Mouse (Mus musculus): ENCODE results near the gene Diexf. TPM values are rescaled to one million over a fixed set of nuclear protein-coding genes. Genes with fewer than 3 reads are reported as not detected.

Diexf gene
- polyA plus RNA-seq, 2 experiments = 2.7 to 8.5 TPM

DNA sequence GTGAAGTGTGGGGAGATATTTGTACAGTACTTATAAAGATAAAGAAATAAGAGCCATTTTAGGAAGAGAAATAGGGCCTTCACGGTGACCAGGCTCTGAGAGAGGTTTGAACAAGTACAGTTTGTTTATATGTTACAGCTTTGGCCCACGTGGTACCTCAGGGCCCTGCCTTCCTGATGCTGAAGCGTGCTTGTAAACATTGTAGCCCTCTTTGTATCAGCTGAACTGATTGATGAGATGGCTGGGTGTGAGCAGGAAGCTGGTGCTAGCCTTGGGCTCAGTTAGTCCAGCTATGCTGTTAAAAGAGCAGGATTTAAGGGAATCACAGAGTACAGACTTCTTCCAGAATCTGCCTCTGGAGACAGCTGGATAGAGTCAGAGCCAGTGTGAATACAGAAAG, 29.1 kb upstream of the Diexf start:
- peaks cover 2% of the 10 kb centered on the region for H3K27me3 ChIP-seq (ENCODE audit: control insufficient read depth, insufficient read depth, low read length)
- 26% methylated on average over 3 of the region's 3 CpGs for WGBS (ENCODE audit: insufficient replicate concordance)
- TF ChIP-seq EP300 (IDR thresholded peaks at IDR 0.05; ENCODE audit: low read depth) = no peak
- no peak for TF ChIP-seq CTCF (IDR thresholded peaks at IDR 0.05; ENCODE audit: low read depth)
- no peak overlapping the region for H3K4me2 ChIP-seq (ENCODE audit: low read depth)
- no peak overlapping the region for H3K9ac ChIP-seq (replicated peaks)
- ATAC-seq (ENCODE audit: insufficient read depth) = no peak
- H3K4me1 ChIP-seq (replicated peaks; ENCODE audit: control insufficient read depth in 2 of 2, insufficient read depth in 2 of 2, low read length in 1 of 2) = peaks cover 3 to 30% of the 10 kb centered on the region in 2 experiments; a peak in 3 of 4 replicates
- no peaks in the 10 kb centered on the region for H3K9me3 ChIP-seq (ENCODE audit: control insufficient read depth, low read length)
- DNase-seq (ENCODE audit: low read depth in 3 of 3, low spot score in 3 of 3) = no peak
- no peak overlapping the region for H3K27ac ChIP-seq
- no peak overlapping the region for H3K4me3 ChIP-seq (ENCODE audit: insufficient read depth in 1 of 2, low read depth in 2 of 2, low read length in 2 of 2)
- H3K36me3 ChIP-seq (replicated peaks; ENCODE audit: control insufficient read depth, insufficient read depth, low read depth) = no peaks in the 10 kb centered on the region

- WGBS (ENCODE audit: insufficient replicate concordance) = 64% methylated on average over 8 of the region's 8 CpGs
- no peak for TF ChIP-seq EP300 (IDR thresholded peaks at IDR 0.05; ENCODE audit: low read depth)
- no peak for TF ChIP-seq CTCF (IDR thresholded peaks at IDR 0.05; ENCODE audit: low read depth)
- ATAC-seq (ENCODE audit: insufficient read depth) = no peak
- Histone ChIP-seq H3K9me3 (ENCODE audit: control insufficient read depth, low read length) (no peaks in the 10 kb centered on the region), H3K27me3 (ENCODE audit: control insufficient read depth, insufficient read depth, low read length) (peaks cover 16% of the 10 kb centered on the region), H3K9ac (replicated peaks) (no peak overlapping the region), H3K36me3 (replicated peaks; ENCODE audit: control insufficient read depth, insufficient read depth, low read depth) (no peaks in the 10 kb centered on the region), H3K4me3 (ENCODE audit: insufficient read depth in 1 of 2, low read depth in 2 of 2, low read length in 2 of 2) (no peak overlapping the region), H3K27ac (no peak overlapping the region), H3K4me1 (replicated peaks; ENCODE audit: control insufficient read depth in 2 of 2, insufficient read depth in 2 of 2, low read length in 1 of 2) (peaks cover 3 to 30% of the 10 kb centered on the region in 2 experiments; a peak in 3 of 4 replicates), H3K4me2 (ENCODE audit: low read depth) (no peak overlapping the region)
- no peak for DNase-seq (ENCODE audit: low read depth in 3 of 3, low spot score in 3 of 3)
Observed at GRCm38 (mm10) chr1:193157111-193157492, 27.0 kb upstream of the Diexf start.

DNA sequence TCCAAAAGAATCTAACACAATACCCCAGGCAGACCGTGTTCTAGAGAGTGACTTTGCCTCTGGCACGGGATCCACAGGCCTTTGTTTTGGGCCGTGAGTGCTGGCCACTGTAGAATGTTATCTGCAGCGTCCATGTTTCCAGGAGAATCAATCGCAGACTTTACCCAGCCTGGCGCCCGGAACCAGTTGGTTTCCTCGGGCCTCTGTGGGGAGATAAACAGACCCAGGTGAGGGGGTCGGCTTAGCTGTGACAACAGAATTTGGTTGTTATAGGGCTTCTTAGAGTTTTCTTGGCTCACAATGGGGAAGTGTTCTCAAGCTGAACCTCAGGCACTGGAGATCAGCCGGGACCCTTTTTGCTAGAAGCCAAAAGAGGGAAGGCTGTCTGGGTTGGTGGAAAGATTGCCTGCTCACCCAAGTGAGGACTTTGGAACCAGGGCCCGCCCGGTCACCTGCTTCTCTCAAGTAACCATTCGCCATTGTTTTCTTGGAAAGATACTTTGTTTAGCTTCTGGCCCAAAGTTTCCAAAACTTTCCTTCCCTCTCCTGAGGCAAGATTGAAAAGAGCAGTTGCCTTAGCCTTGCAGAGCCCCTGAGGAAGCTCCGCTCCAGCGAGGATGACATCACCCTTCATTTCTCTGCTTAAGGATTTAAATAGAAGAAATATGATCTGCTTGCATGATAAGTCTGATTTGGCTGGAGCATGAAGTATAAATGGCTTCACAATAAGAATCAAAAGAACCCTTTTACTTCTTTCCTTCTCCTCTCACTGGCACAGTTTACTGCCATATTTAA, 26.4 kb upstream of the Diexf start:
- DNase-seq (ENCODE audit: low read depth in 3 of 3, low spot score in 3 of 3) = no peak

DNA sequence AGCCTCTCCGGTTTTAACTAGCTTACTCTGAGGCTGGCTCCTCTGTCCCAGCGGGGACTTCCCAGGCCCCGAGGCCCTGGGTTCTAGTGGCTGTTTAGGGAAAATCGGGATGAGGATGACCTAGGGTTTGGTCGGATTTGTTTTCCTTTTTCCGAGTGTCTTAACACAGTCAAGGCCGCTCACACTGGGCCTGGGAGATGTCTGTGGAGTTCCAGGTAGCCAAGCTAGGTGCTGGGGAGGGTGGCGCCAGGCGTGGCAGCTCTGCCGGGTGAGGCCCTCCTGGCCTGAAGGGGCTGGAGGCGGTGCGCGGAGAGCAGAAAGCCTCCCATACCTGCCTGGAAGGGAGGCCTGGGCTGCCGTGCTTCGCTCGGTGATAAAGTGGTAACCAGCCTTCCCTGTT, 23.5 kb upstream of the Diexf start:
- no peak overlapping the region for H3K9ac ChIP-seq (replicated peaks)
- H3K4me1 ChIP-seq (replicated peaks; ENCODE audit: control insufficient read depth in 2 of 2, insufficient read depth in 2 of 2, low read length in 1 of 2) = peaks cover 0 to 13% of the 10 kb centered on the region in 2 experiments; a peak in 1 of 4 replicates
- no peaks in the 10 kb centered on the region for H3K9me3 ChIP-seq (ENCODE audit: control insufficient read depth, low read length)
- peaks cover 20% of the 10 kb centered on the region for H3K27me3 ChIP-seq (ENCODE audit: control insufficient read depth, insufficient read depth, low read length)
- 51% methylated on average over 16 of the region's 16 CpGs for WGBS (ENCODE audit: insufficient replicate concordance)
- DNase-seq (ENCODE audit: low read depth in 3 of 3, low spot score in 3 of 3) (no peak), ATAC-seq (ENCODE audit: insufficient read depth) (no peak)
- TF ChIP-seq EP300 (IDR thresholded peaks at IDR 0.05; ENCODE audit: low read depth) (no peak), CTCF (IDR thresholded peaks at IDR 0.05; ENCODE audit: low read depth) (no peak)
- no peaks in the 10 kb centered on the region for H3K36me3 ChIP-seq (replicated peaks; ENCODE audit: control insufficient read depth, insufficient read depth, low read depth)
- H3K27ac ChIP-seq = no peak overlapping the region
- peak overlapping the region; percentile 13 to 21; a peak in 3 of 4 replicates for H3K4me3 ChIP-seq (ENCODE audit: insufficient read depth in 1 of 2, low read depth in 2 of 2, low read length in 2 of 2)
- H3K4me2 ChIP-seq (ENCODE audit: low read depth) = peak overlapping the region; percentile 42

More for the DNA sequence above, 26.4 kb upstream of the Diexf start:
- 27% methylated on average over 15 of the region's 15 CpGs for WGBS (ENCODE audit: insufficient replicate concordance)
- H3K4me3 ChIP-seq (ENCODE audit: insufficient read depth in 1 of 2, low read depth in 2 of 2, low read length in 2 of 2) = no peak overlapping the region
- H3K9ac ChIP-seq (replicated peaks) = no peak overlapping the region
- peaks cover 19% of the 10 kb centered on the region for H3K27me3 ChIP-seq (ENCODE audit: control insufficient read depth, insufficient read depth, low read length)
- H3K27ac ChIP-seq = no peak overlapping the region
- ATAC-seq (ENCODE audit: insufficient read depth) = no peak
- H3K9me3 ChIP-seq (ENCODE audit: control insufficient read depth, low read length) = no peaks in the 10 kb centered on the region
- TF ChIP-seq CTCF (IDR thresholded peaks at IDR 0.05; ENCODE audit: low read depth) (no peak), EP300 (IDR thresholded peaks at IDR 0.05; ENCODE audit: low read depth) (no peak)
- H3K4me2 ChIP-seq (ENCODE audit: low read depth) = no peak overlapping the region
- peaks cover 3 to 30% of the 10 kb centered on the region in 2 experiments; a peak in 3 of 4 replicates for H3K4me1 ChIP-seq (replicated peaks; ENCODE audit: control insufficient read depth in 2 of 2, insufficient read depth in 2 of 2, low read length in 1 of 2)
- no peaks in the 10 kb centered on the region for H3K36me3 ChIP-seq (replicated peaks; ENCODE audit: control insufficient read depth, insufficient read depth, low read depth)

- Histone ChIP-seq H3K9ac (replicated peaks) (no peak within 1 kb of the TSS), H3K4me3 (ENCODE audit: insufficient read depth in 1 of 2, low read depth in 2 of 2, low read length in 2 of 2) (peak within 1 kb of the TSS; percentile 13 to 21), H3K36me3 (replicated peaks; ENCODE audit: control insufficient read depth, insufficient read depth, low read depth) (no peaks in the 10 kb centered on the region), H3K27me3 (ENCODE audit: control insufficient read depth, insufficient read depth, low read length) (peaks cover 20% of the 10 kb centered on the region), H3K27ac (no peak within 1 kb of the TSS), H3K9me3 (ENCODE audit: control insufficient read depth, low read length) (no peaks in the 10 kb centered on the region), H3K4me2 (ENCODE audit: low read depth) (peak within 1 kb of the TSS; percentile 42), H3K4me1 (replicated peaks; ENCODE audit: control insufficient read depth in 2 of 2, insufficient read depth in 2 of 2, low read length in 1 of 2) (peaks cover 0 to 13% of the 10 kb centered on the region in 2 experiments; a peak in 1 of 4 replicates)
- peak; percentile 83 for ATAC-seq (ENCODE audit: insufficient read depth)
- DNase-seq (ENCODE audit: low read depth in 3 of 3, low spot score in 3 of 3) = peak in 1 of 3 experiments; percentile 44
- TF ChIP-seq CTCF (IDR thresholded peaks at IDR 0.05; ENCODE audit: low read depth) (no peak), EP300 (IDR thresholded peaks at IDR 0.05; ENCODE audit: low read depth) (no peak)
- WGBS (ENCODE audit: insufficient replicate concordance) = 5% methylated on average over 30 of the region's 30 CpGs
Observed at GRCm38 (mm10) chr1:193152872-193153271, 22.8 kb upstream of the Diexf start, which contains the start of gene Irf6. TSS of gene Irf6 (plus strand) at chr1:193153111.

Data from liver, embryonic 14.5 days (tissue).